Mouse (Mus musculus): ENCODE results near the gene Hnf4a. TPM values are rescaled to one million over a fixed set of nuclear protein-coding genes. Genes with fewer than 3 reads are reported as not detected.

The Hnf4a gene
- polyA plus RNA-seq, 1 experiment from 2014 or later: not detected

DNA sequence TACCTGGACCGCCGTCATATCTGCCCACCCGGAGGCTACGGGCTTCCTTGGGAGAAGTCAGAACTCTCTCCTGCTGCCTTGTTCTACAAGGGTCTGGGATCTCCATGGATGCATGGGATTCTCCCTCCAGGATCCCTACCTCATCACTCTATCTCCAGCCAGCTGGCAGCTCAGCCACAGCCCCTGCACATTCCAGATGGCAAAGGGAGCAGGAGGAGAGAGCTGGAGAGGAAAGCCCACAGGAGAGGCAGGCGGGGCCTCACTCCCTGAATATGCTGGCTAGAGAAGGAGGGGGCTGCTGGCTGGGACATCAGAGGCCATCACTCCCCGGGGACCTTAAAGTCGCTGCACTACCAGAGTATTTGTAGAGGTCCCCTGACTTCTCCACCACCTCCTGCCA is 15.3 kb upstream of the Hnf4a start:
- Histone ChIP-seq H3K4me2 (ENCODE audit: low read length) (no peak overlapping the region), H3K36me3 (ENCODE audit: control insufficient read depth, insufficient read depth, low read length) (no peaks in the 10 kb centered on the region), H3K4me1 (ENCODE audit: control insufficient read depth in 2 of 2, insufficient read depth in 2 of 2, low read length in 2 of 2) (no peaks in the 10 kb centered on the region), H3K27me3 (ENCODE audit: control insufficient read depth, insufficient read depth, low read length) (0 out of 2 replicates have a peak, but pooled peaks cover 3% of the 10 kb centered on the region), H3K27ac (replicated peaks in 1 of 2; ENCODE audit: control insufficient read depth in 1 of 2, insufficient read depth in 1 of 2, low read depth in 2 of 2, low read length in 2 of 2) (no peak overlapping the region), H3K9ac (ENCODE audit: low read length) (no peak overlapping the region), H3K9me3 (ENCODE audit: control insufficient read depth, low read length) (no peaks in the 10 kb centered on the region), H3K4me3 (ENCODE audit: control insufficient read depth in 1 of 2, insufficient read depth in 1 of 2, low read depth in 1 of 2, low read length in 2 of 2) (no peak overlapping the region)
- 50% methylated on average over 7 of the region's 7 CpGs for WGBS
- ATAC-seq (ENCODE audit: insufficient number of reproducible peaks, insufficient read depth, low FRiP score, low read depth): no peak

DNA sequence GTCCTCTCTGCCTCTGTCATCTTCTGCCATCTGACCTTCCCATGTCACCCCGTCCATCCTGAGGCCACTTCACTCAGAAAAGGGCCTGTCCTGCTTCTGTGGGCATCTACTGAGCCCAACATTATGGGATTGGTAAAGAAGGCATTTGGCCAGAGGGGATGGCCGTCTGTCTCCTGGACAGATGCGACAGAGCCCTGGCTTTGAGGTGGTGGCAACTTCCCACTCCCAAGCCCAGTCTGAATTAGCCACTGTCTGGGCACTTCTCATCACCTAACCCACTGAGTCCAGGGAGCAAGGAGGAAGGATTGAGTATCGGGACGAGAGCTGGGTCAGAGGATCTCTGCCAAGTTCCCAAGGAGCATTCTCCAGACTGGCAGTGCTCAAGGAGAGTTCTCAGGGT is 14.6 kb upstream of the Hnf4a start, which contains the start of gene R3hdml:
Gene R3hdml (plus strand): TSS at position 301 of the 400 bp plus-strand sequence.
- H3K4me3 ChIP-seq (ENCODE audit: control insufficient read depth in 1 of 2, insufficient read depth in 1 of 2, low read depth in 1 of 2, low read length in 2 of 2): no peak within 1 kb of the TSS
- no peak within 1 kb of the TSS for H3K9ac ChIP-seq (ENCODE audit: low read length)
- WGBS: 72% methylated on average over 5 of the region's 5 CpGs
- H3K36me3 ChIP-seq (ENCODE audit: control insufficient read depth, insufficient read depth, low read length): no peaks in the 10 kb centered on the region
- no peaks in the 10 kb centered on the region for H3K9me3 ChIP-seq (ENCODE audit: control insufficient read depth, low read length)
- no peak for ATAC-seq (ENCODE audit: insufficient number of reproducible peaks, insufficient read depth, low FRiP score, low read depth)
- no peaks in the 10 kb centered on the region for H3K4me1 ChIP-seq (ENCODE audit: control insufficient read depth in 2 of 2, insufficient read depth in 2 of 2, low read length in 2 of 2)
- no peak within 1 kb of the TSS for H3K27ac ChIP-seq (replicated peaks in 1 of 2; ENCODE audit: control insufficient read depth in 1 of 2, insufficient read depth in 1 of 2, low read depth in 2 of 2, low read length in 2 of 2)
- 0 out of 2 replicates have a peak, but pooled peaks cover 3% of the 10 kb centered on the region for H3K27me3 ChIP-seq (ENCODE audit: control insufficient read depth, insufficient read depth, low read length)
- H3K4me2 ChIP-seq (ENCODE audit: low read length): no peak within 1 kb of the TSS

DNA sequence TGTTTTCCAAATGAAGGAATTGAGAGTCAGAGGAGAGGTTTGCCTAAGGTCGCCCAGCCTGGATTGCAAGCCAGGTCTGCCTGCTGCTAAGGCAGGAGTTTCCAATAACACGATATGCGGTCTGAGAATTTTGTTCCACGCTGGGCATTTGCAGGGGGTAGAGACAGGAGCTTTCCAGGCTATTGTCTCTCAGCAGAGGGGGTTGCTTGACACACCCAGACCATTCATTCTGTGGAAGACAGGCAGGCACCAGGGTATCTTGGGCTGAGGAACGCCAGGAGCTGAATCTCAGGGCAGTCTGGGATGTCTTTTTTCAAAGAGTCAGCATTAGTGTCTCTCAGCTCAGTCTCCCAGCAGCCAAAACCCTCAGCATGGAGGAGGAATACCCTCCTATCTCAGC is 13.6 kb upstream of the Hnf4a start:
- H3K9me3 ChIP-seq (ENCODE audit: control insufficient read depth, low read length): no peaks in the 10 kb centered on the region
- H3K27me3 ChIP-seq (ENCODE audit: control insufficient read depth, insufficient read depth, low read length): 0 out of 2 replicates have a peak, but pooled peaks cover 3% of the 10 kb centered on the region
- H3K4me3 ChIP-seq (ENCODE audit: control insufficient read depth in 1 of 2, insufficient read depth in 1 of 2, low read depth in 1 of 2, low read length in 2 of 2): no peak overlapping the region
- no peak overlapping the region for H3K27ac ChIP-seq (replicated peaks in 1 of 2; ENCODE audit: control insufficient read depth in 1 of 2, insufficient read depth in 1 of 2, low read depth in 2 of 2, low read length in 2 of 2)
- H3K36me3 ChIP-seq (ENCODE audit: control insufficient read depth, insufficient read depth, low read length): no peaks in the 10 kb centered on the region
- H3K4me1 ChIP-seq (ENCODE audit: control insufficient read depth in 2 of 2, insufficient read depth in 2 of 2, low read length in 2 of 2): no peaks in the 10 kb centered on the region
- no peak overlapping the region for H3K9ac ChIP-seq (ENCODE audit: low read length)
- no peak for ATAC-seq (ENCODE audit: insufficient number of reproducible peaks, insufficient read depth, low FRiP score, low read depth)
- 32% methylated on average over 5 of the region's 5 CpGs for WGBS
- no peak overlapping the region for H3K4me2 ChIP-seq (ENCODE audit: low read length)

DNA sequence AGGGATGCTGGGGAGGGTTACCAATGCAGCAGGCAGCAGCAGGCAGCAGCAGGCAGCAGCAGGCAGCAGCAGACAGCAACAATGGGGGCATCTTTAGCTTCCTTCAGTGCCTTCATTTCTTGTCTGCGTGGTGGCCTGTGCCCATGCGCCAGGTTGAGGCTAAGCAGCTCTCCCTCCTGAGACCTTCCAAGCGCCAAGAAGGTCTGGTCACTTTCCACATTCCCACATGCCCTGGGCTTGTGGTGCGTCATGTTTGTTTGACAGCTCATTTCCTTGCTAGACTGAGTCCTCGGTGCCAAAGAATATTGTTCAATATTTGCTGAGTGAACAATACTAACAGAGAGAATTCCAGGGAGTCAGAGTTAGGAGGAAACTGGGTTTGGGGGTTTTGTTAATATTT is 12.6 kb upstream of the Hnf4a start:
- no peaks in the 10 kb centered on the region for H3K36me3 ChIP-seq (ENCODE audit: control insufficient read depth, insufficient read depth, low read length)
- 25% methylated on average over 5 of the region's 5 CpGs for WGBS
- no peak overlapping the region for H3K4me3 ChIP-seq (ENCODE audit: control insufficient read depth in 1 of 2, insufficient read depth in 1 of 2, low read depth in 1 of 2, low read length in 2 of 2)
- 0 out of 2 replicates have a peak, but pooled peaks cover 3% of the 10 kb centered on the region for H3K27me3 ChIP-seq (ENCODE audit: control insufficient read depth, insufficient read depth, low read length)
- no peaks in the 10 kb centered on the region for H3K9me3 ChIP-seq (ENCODE audit: control insufficient read depth, low read length)
- ATAC-seq (ENCODE audit: insufficient number of reproducible peaks, insufficient read depth, low FRiP score, low read depth): no peak
- H3K4me1 ChIP-seq (ENCODE audit: control insufficient read depth in 2 of 2, insufficient read depth in 2 of 2, low read length in 2 of 2): no peaks in the 10 kb centered on the region
- H3K4me2 ChIP-seq (ENCODE audit: low read length): no peak overlapping the region
- H3K27ac ChIP-seq (replicated peaks in 1 of 2; ENCODE audit: control insufficient read depth in 1 of 2, insufficient read depth in 1 of 2, low read depth in 2 of 2, low read length in 2 of 2): no peak overlapping the region
- H3K9ac ChIP-seq (ENCODE audit: low read length): no peak overlapping the region

DNA sequence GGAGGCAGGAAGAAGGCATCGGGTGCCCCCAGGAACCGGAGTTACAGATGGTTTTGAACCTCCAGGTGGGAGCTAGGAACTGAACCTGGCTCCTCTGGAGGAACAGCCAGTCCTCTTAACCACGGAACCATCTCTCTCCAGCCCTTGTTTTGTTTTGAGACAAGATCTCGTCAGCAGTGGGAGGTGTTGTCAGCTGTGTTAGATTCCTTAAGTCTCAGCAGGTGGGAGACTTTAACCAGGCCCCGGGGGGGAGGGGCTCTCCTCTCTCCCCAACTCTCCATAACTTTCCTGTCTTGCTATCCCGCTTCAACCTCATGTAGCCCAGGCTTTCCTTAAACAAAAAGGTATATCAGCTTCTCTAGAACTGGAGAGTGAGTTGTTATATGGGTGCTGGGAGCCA is 12.2 kb upstream of the Hnf4a start:
- no peaks in the 10 kb centered on the region for H3K4me1 ChIP-seq (ENCODE audit: control insufficient read depth in 2 of 2, insufficient read depth in 2 of 2, low read length in 2 of 2)
- H3K4me3 ChIP-seq (ENCODE audit: control insufficient read depth in 1 of 2, insufficient read depth in 1 of 2, low read depth in 1 of 2, low read length in 2 of 2): no peak overlapping the region
- no peaks in the 10 kb centered on the region for H3K36me3 ChIP-seq (ENCODE audit: control insufficient read depth, insufficient read depth, low read length)
- WGBS: 21% methylated on average over 6 of the region's 6 CpGs
- 0 out of 2 replicates have a peak, but pooled peaks cover 3% of the 10 kb centered on the region for H3K27me3 ChIP-seq (ENCODE audit: control insufficient read depth, insufficient read depth, low read length)
- ATAC-seq (ENCODE audit: insufficient number of reproducible peaks, insufficient read depth, low FRiP score, low read depth): no peak
- H3K9me3 ChIP-seq (ENCODE audit: control insufficient read depth, low read length): no peaks in the 10 kb centered on the region
- no peak overlapping the region for H3K4me2 ChIP-seq (ENCODE audit: low read length)
- H3K9ac ChIP-seq (ENCODE audit: low read length): no peak overlapping the region
- no peak overlapping the region for H3K27ac ChIP-seq (replicated peaks in 1 of 2; ENCODE audit: control insufficient read depth in 1 of 2, insufficient read depth in 1 of 2, low read depth in 2 of 2, low read length in 2 of 2)

DNA sequence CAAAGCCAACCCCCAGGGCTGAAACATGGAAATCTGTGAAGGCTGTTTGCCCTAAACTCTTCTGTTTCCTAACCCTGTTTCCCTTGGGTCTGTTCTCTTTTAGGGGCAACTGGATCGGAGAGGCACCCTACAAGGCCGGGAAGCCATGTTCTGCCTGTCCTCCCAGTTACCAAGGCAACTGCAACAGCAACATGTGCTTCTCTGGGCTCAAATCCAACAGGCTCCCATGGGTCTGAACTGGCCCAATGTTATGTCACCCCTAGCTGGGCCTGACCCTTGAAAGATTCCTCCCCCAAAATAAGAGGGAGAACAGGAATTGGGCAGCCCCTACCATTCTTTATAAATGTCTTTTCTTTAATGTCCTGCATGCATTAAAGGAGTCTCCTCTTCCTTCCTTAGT is 4.4 kb upstream of the Hnf4a start:
- H3K9me3 ChIP-seq (ENCODE audit: control insufficient read depth, low read length): no peaks in the 10 kb centered on the region
- 70% methylated on average over 2 of the region's 2 CpGs for WGBS
- no peak for ATAC-seq (ENCODE audit: insufficient number of reproducible peaks, insufficient read depth, low FRiP score, low read depth)

DNA sequence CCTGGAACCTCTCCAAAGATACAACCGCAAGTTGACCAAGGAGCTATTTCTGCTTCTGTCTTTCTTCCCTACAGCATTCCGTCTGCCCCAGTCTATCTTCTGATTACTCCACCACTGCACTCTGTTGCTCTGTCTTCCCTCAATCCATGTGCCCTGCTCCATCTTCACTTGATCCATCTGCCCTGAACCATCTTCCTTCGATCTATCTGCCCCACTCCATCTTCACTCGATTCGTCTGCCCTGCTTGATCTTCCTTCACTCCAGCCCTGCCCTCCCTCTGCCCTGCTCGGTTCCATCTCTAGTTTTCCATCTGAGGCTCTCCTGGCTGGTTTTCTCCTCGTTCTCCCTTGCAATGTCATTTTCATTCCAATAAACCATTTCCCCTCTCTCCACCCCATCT is 3.4 kb upstream of the Hnf4a start:
- H3K27ac ChIP-seq (replicated peaks in 1 of 2; ENCODE audit: control insufficient read depth in 1 of 2, insufficient read depth in 1 of 2, low read depth in 2 of 2, low read length in 2 of 2): no peak overlapping the region
- no peaks in the 10 kb centered on the region for H3K27me3 ChIP-seq (ENCODE audit: control insufficient read depth, insufficient read depth, low read length)
- no peaks in the 10 kb centered on the region for H3K9me3 ChIP-seq (ENCODE audit: control insufficient read depth, low read length)
- no peak for ATAC-seq (ENCODE audit: insufficient number of reproducible peaks, insufficient read depth, low FRiP score, low read depth)
- H3K4me2 ChIP-seq (ENCODE audit: low read length): no peak overlapping the region
- 60% methylated on average over 7 of the region's 7 CpGs for WGBS
- no peaks in the 10 kb centered on the region for H3K4me1 ChIP-seq (ENCODE audit: control insufficient read depth in 2 of 2, insufficient read depth in 2 of 2, low read length in 2 of 2)
- no peaks in the 10 kb centered on the region for H3K36me3 ChIP-seq (ENCODE audit: control insufficient read depth, insufficient read depth, low read length)
- no peak overlapping the region for H3K4me3 ChIP-seq (ENCODE audit: control insufficient read depth in 1 of 2, insufficient read depth in 1 of 2, low read depth in 1 of 2, low read length in 2 of 2)
- H3K9ac ChIP-seq (ENCODE audit: low read length): no peak overlapping the region

More for the DNA sequence above, 4.4 kb upstream of the Hnf4a start:
- no peak overlapping the region for H3K27ac ChIP-seq (replicated peaks in 1 of 2; ENCODE audit: control insufficient read depth in 1 of 2, insufficient read depth in 1 of 2, low read depth in 2 of 2, low read length in 2 of 2)
- H3K4me3 ChIP-seq (ENCODE audit: control insufficient read depth in 1 of 2, insufficient read depth in 1 of 2, low read depth in 1 of 2, low read length in 2 of 2): no peak overlapping the region
- H3K9ac ChIP-seq (ENCODE audit: low read length): no peak overlapping the region
- no peaks in the 10 kb centered on the region for H3K27me3 ChIP-seq (ENCODE audit: control insufficient read depth, insufficient read depth, low read length)
- no peak overlapping the region for H3K4me2 ChIP-seq (ENCODE audit: low read length)
- H3K36me3 ChIP-seq (ENCODE audit: control insufficient read depth, insufficient read depth, low read length): no peaks in the 10 kb centered on the region
- H3K4me1 ChIP-seq (ENCODE audit: control insufficient read depth in 2 of 2, insufficient read depth in 2 of 2, low read length in 2 of 2): no peaks in the 10 kb centered on the region

DNA sequence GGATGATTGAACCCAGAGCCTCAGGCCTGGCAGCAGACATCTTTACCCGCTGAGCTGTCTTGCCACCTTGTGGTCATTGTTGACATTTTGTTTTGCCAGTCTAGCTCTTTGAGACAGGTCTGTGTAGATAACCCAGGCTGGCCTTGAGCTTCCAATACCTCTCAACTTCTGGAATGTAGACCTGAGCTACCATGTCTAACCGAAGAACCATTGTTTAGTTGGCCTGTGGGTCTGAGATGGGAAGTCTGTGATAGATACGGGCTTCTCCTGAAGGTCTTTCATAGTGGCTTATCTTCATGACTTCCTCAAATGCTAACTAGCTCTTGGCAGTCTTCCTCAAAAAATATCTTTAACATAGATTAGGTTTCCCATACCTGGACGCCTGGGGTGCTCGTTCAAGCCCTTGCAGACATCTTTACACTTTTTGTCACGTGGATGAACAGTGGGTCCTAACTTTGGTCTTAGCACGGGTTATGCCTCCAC is 19.2 kb downstream of the Hnf4a start:
- H3K4me2 ChIP-seq (ENCODE audit: low read length): no peak overlapping the region
- H3K4me3 ChIP-seq (ENCODE audit: control insufficient read depth in 1 of 2, insufficient read depth in 1 of 2, low read depth in 1 of 2, low read length in 2 of 2): no peak overlapping the region
- no peak for ATAC-seq (ENCODE audit: insufficient number of reproducible peaks, insufficient read depth, low FRiP score, low read depth)
- H3K4me1 ChIP-seq (ENCODE audit: control insufficient read depth in 2 of 2, insufficient read depth in 2 of 2, low read length in 2 of 2): no peaks in the 10 kb centered on the region
- no peak overlapping the region for H3K9ac ChIP-seq (ENCODE audit: low read length)
- no peaks in the 10 kb centered on the region for H3K9me3 ChIP-seq (ENCODE audit: control insufficient read depth, low read length)
- no peaks in the 10 kb centered on the region for H3K36me3 ChIP-seq (ENCODE audit: control insufficient read depth, insufficient read depth, low read length)
- 65% methylated on average over 7 of the region's 7 CpGs for WGBS
- no peak overlapping the region for H3K27ac ChIP-seq (replicated peaks in 1 of 2; ENCODE audit: control insufficient read depth in 1 of 2, insufficient read depth in 1 of 2, low read depth in 2 of 2, low read length in 2 of 2)
- H3K27me3 ChIP-seq (ENCODE audit: control insufficient read depth, insufficient read depth, low read length): no peaks in the 10 kb centered on the region

All from heart, embryonic 14.5 days (tissue).